Mouse (Mus musculus): ENCODE measurements at regions not wholly inside any gene's neighbourhood (a gene's known extent, or its start where the extent isn't known, plus 50 kb on each side); places are given as distances from the start of the nearest gene placed in this dataset.

GRCm38 (mm10) chr11:31721908-31722307, 50.2 kb upstream of the Bod1 start:
- 70% methylated on average over 3 of the region's 3 CpGs for WGBS

GRCm38 (mm10) chr11:31724506-31724905, 52.8 kb upstream of the Bod1 start:
- Histone ChIP-seq H3K4me3 (ENCODE audit: insufficient read depth, low read depth, low read length) (no peak overlapping the region), H3K27ac (ENCODE audit: insufficient read depth, low read depth, low read length) (no peak overlapping the region), H3K4me1 (ENCODE audit: control insufficient read depth, insufficient read depth, low read length) (peaks cover 7% of the 10 kb centered on the region; the same call in 1 of the 2 replicates)
- 95% methylated on average over 1 of the region's 1 CpGs for WGBS
- TF ChIP-seq CTCF (IDR thresholded peaks at IDR 0.05; ENCODE audit: insufficient read depth, low read depth, low read length) (no peak), POLR2A (IDR thresholded peaks at IDR 0.05; ENCODE audit: insufficient read depth, low read depth, low read length) (no peak)

More at GRCm38 (mm10) chr11:31721908-31722307, 50.2 kb upstream of the Bod1 start:
- no peak for TF ChIP-seq CTCF (IDR thresholded peaks at IDR 0.05; ENCODE audit: insufficient read depth, low read depth, low read length)
- no peak for TF ChIP-seq POLR2A (IDR thresholded peaks at IDR 0.05; ENCODE audit: insufficient read depth, low read depth, low read length)
- no peak overlapping the region for H3K4me3 ChIP-seq (ENCODE audit: insufficient read depth, low read depth, low read length)
- peaks cover 16% of the 10 kb centered on the region; the same call in 1 of the 2 replicates for H3K4me1 ChIP-seq (ENCODE audit: control insufficient read depth, insufficient read depth, low read length)
- no peak overlapping the region for H3K27ac ChIP-seq (ENCODE audit: insufficient read depth, low read depth, low read length)

- TF ChIP-seq CTCF (IDR thresholded peaks at IDR 0.05; ENCODE audit: insufficient read depth, low read depth, low read length) (no peak), POLR2A (IDR thresholded peaks at IDR 0.05; ENCODE audit: insufficient read depth, low read depth, low read length) (no peak)
- peaks cover 13% of the 10 kb centered on the region for H3K4me1 ChIP-seq (ENCODE audit: control insufficient read depth, insufficient read depth, low read length)
- no peak overlapping the region for H3K4me3 ChIP-seq (ENCODE audit: insufficient read depth, low read depth, low read length)
- H3K27ac ChIP-seq (ENCODE audit: insufficient read depth, low read depth, low read length): no peak overlapping the region
- WGBS: 62% methylated on average over 15 of the region's 15 CpGs
These were observed 54.4 kb upstream of the Bod1 start for GRCm38 (mm10) chr11:31725936-31726647.

- Histone ChIP-seq H3K4me3 (ENCODE audit: insufficient read depth, low read depth, low read length) (no peak overlapping the region), H3K4me1 (ENCODE audit: control insufficient read depth, insufficient read depth, low read length) (peaks cover 17% of the 10 kb centered on the region), H3K27ac (ENCODE audit: insufficient read depth, low read depth, low read length) (no peak overlapping the region)
- TF ChIP-seq CTCF (IDR thresholded peaks at IDR 0.05; ENCODE audit: insufficient read depth, low read depth, low read length) (no peak), POLR2A (IDR thresholded peaks at IDR 0.05; ENCODE audit: insufficient read depth, low read depth, low read length) (no peak)
- 94% methylated on average over 8 of the region's 8 CpGs for WGBS
These were observed 55.6 kb upstream of the Bod1 start for GRCm38 (mm10) chr11:31727289-31727688.

- Histone ChIP-seq H3K4me1 (ENCODE audit: control insufficient read depth, insufficient read depth, low read length) (peaks cover 37% of the 10 kb centered on the region), H3K27ac (ENCODE audit: insufficient read depth, low read depth, low read length) (no peak overlapping the region), H3K4me3 (ENCODE audit: insufficient read depth, low read depth, low read length) (no peak overlapping the region)
- TF ChIP-seq CTCF (IDR thresholded peaks at IDR 0.05; ENCODE audit: insufficient read depth, low read depth, low read length): no peak
- no peak for TF ChIP-seq POLR2A (IDR thresholded peaks at IDR 0.05; ENCODE audit: insufficient read depth, low read depth, low read length)
- WGBS: 42% methylated on average over 3 of the region's 3 CpGs
These were observed 58.0 kb upstream of the Bod1 start for GRCm38 (mm10) chr11:31729728-31730127.

GRCm38 (mm10) chr11:31730181-31730580, 58.5 kb upstream of the Bod1 start:
- H3K27ac ChIP-seq (ENCODE audit: insufficient read depth, low read depth, low read length): no peak overlapping the region
- 71% methylated on average over 4 of the region's 4 CpGs for WGBS
- peaks cover 40% of the 10 kb centered on the region for H3K4me1 ChIP-seq (ENCODE audit: control insufficient read depth, insufficient read depth, low read length)
- no peak for TF ChIP-seq POLR2A (IDR thresholded peaks at IDR 0.05; ENCODE audit: insufficient read depth, low read depth, low read length)
- no peak for TF ChIP-seq CTCF (IDR thresholded peaks at IDR 0.05; ENCODE audit: insufficient read depth, low read depth, low read length)
- no peak overlapping the region for H3K4me3 ChIP-seq (ENCODE audit: insufficient read depth, low read depth, low read length)

GRCm38 (mm10) chr11:31730680-31731079, 59.0 kb upstream of the Bod1 start:
- Histone ChIP-seq H3K4me3 (ENCODE audit: insufficient read depth, low read depth, low read length) (no peak overlapping the region), H3K4me1 (ENCODE audit: control insufficient read depth, insufficient read depth, low read length) (peaks cover 40% of the 10 kb centered on the region), H3K27ac (ENCODE audit: insufficient read depth, low read depth, low read length) (no peak overlapping the region)
- WGBS: 60% methylated on average over 3 of the region's 3 CpGs
- TF ChIP-seq POLR2A (IDR thresholded peaks at IDR 0.05; ENCODE audit: insufficient read depth, low read depth, low read length): no peak
- TF ChIP-seq CTCF (IDR thresholded peaks at IDR 0.05; ENCODE audit: insufficient read depth, low read depth, low read length): no peak

GRCm38 (mm10) chr11:31731459-31731858, 59.8 kb upstream of the Bod1 start:
- TF ChIP-seq POLR2A (IDR thresholded peaks at IDR 0.05; ENCODE audit: insufficient read depth, low read depth, low read length) (no peak), CTCF (IDR thresholded peaks at IDR 0.05; ENCODE audit: insufficient read depth, low read depth, low read length) (no peak)
- Histone ChIP-seq H3K27ac (ENCODE audit: insufficient read depth, low read depth, low read length) (no peak overlapping the region), H3K4me1 (ENCODE audit: control insufficient read depth, insufficient read depth, low read length) (peaks cover 37% of the 10 kb centered on the region), H3K4me3 (ENCODE audit: insufficient read depth, low read depth, low read length) (no peak overlapping the region)
- WGBS: 87% methylated on average over 4 of the region's 4 CpGs

GRCm38 (mm10) chr11:31732342-31732741, 60.7 kb upstream of the Bod1 start:
- Histone ChIP-seq H3K27ac (ENCODE audit: insufficient read depth, low read depth, low read length) (no peak overlapping the region), H3K4me3 (ENCODE audit: insufficient read depth, low read depth, low read length) (no peak overlapping the region), H3K4me1 (ENCODE audit: control insufficient read depth, insufficient read depth, low read length) (peaks cover 37% of the 10 kb centered on the region)
- no peak for TF ChIP-seq CTCF (IDR thresholded peaks at IDR 0.05; ENCODE audit: insufficient read depth, low read depth, low read length)
- TF ChIP-seq POLR2A (IDR thresholded peaks at IDR 0.05; ENCODE audit: insufficient read depth, low read depth, low read length): no peak
- WGBS: 83% methylated on average over 3 of the region's 3 CpGs

All from olfactory bulb, adult 2 months (tissue).